Mouse (Mus musculus): ENCODE measurements around the gene Mdm4.
"Not testable (repeated sequence)": the region's sequence is repeated elsewhere in the genome, so short reads cannot be mapped to it uniquely, and the experiment has no call there.

DNA sequence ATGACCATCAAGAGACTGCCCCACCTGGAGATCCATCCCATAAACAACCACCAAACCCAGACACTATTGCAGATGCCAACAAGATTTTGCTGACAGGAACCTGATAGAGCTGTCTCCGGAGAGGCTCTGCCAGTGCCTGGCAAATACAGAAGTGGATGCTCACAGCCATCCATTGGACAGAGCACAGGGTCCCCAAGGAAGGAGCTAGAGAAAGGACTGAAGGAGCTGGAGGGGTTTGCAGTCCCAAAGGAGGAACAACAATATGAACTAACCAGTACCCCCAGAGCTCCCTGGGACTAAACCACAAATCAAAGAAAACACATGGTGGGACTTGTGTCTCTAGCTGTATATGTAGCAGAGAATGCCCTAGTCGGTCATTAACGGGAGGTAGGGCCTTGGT, 6.6 kb downstream of the Mdm4 start:
- not testable (repeated sequence) for TF ChIP-seq CTCF (conservative IDR thresholded peaks at IDR 0.05; ENCODE audit: insufficient read depth, insufficient read length, low read depth, low read length); POLR2A (IDR thresholded peaks at IDR 0.05; ENCODE audit: low read depth, low read length)

Data from kidney, adult 2 months (tissue).